Mouse (Mus musculus): ENCODE data around the gene Slc7a14.

GRCm38 (mm10) chr3:31190342-31190741, 119.8 kb downstream of the Slc7a14 start:
- TF ChIP-seq NRF1 (IDR thresholded peaks at IDR 0.05; ENCODE audit: insufficient read depth, low read depth, low read length, poor library complexity, severe bottlenecking), result no peak
- peak; percentile 94 for TF ChIP-seq MAFK (IDR thresholded peaks at IDR 0.05; ENCODE audit: borderline replicate concordance, low read depth, low read length)
